Mouse (Mus musculus): ENCODE data around the gene Ptpro.

DNA sequence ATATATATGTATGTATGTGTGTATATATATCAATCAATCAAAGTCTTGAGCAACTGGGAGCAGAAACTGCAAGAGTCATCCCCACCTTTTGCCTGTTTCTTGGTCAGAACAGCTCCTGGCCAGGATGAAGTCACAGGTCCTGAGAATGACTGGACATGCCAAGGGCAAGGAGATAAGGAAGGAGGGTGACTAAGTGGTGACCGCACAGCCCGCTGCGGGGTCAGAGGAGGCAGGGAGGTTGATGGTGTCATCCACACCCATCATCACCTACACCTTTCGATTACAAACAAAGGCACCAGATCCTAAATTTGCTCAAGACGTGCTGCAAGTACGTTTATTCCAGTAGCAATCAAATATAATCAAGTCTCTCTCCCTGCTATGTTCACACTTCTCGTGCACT, 254.4 kb downstream of the Ptpro start:
- TF ChIP-seq CTCF (IDR thresholded peaks at IDR 0.05; ENCODE audit: low read depth, low read length): no peak
- TF ChIP-seq GATA1 (IDR thresholded peaks at IDR 0.05; ENCODE audit: borderline replicate concordance, low read length): no peak
- no peak for TF ChIP-seq TAL1 (conservative IDR thresholded peaks at IDR 0.05; ENCODE audit: low read depth, low read length)
- TF ChIP-seq POLR2AphosphoS5 (IDR thresholded peaks at IDR 0.05; ENCODE audit: insufficient replicate concordance, low read depth, low read length): no peak
